Comparison of ENCODE assay signal across 35 mouse cellular contexts in the genomic region with DNA sequence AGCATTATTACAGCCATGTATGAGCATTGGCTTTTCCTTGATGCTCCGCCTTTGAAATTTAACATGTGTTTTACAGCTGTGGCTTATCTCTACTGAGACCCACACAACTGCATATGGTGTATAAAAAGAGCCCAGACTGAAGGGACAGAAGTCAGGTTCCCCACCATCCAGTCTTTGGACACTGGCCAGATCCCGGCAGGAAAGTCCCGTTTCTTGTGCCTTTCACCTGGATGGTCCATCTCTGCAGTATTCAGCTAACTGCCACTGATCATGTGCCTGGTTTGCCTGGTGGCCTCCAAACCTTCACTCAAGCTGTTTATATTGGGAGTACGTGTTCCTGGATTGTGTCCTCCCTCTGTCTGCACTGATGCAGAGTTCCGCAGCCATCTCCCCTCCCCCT. TPM values are rescaled to one million over a fixed set of nuclear protein-coding genes. Genes with fewer than 3 reads are reported as not detected.
DNase-seq lines count a peak whose midpoint lies in the region; ATAC-seq and TF ChIP-seq lines count a peak whose summit lies in the region.
"Had no signal": no experiment of that assay in that cellular context is flagged by ENCODE, and none has a peak within 500 bp of the region (broad histone marks: within the 10 kb centered on the region; RNA-seq: fewer than 3 reads in every experiment).

No protein-coding gene starts in this region.

- intact Hi-C loops in heart, adult 2 months (cut with DNase I): no loop called here

- H3K4me3 ChIP-seq in heart, adult 2 months: no peak overlapping the region
- no peak overlapping the region for H3K4me3 ChIP-seq in limb, embryonic 14.5 days (replicated peaks; ENCODE audit: low read length)
- H3K4me3 ChIP-seq in limb, embryonic 10.5 days: no peak overlapping the region
- H3K4me3 ChIP-seq: embryonic facial prominence, embryonic 12.5 days; embryonic facial prominence, embryonic 15.5 days; gastrocnemius, adult 2 months; hindbrain, embryonic 12.5 days had no signal

- no peak overlapping the region for H3K9ac ChIP-seq in heart, adult 2 months (ENCODE audit: low read depth, low read length)
- no peak overlapping the region for H3K9ac ChIP-seq in limb, embryonic 14.5 days (ENCODE audit: low read depth, low read length, severe bottlenecking)
- H3K9ac ChIP-seq: embryonic facial prominence, embryonic 12.5 days; embryonic facial prominence, embryonic 15.5 days; forebrain, postnatal 0 days; hindbrain, embryonic 12.5 days had no signal

- no peak for TF ChIP-seq EP300 in heart, adult 2 months (IDR thresholded peaks at IDR 0.05; ENCODE audit: insufficient read depth, low read depth, low read length)

- no peaks in the 10 kb centered on the region for H3K36me3 ChIP-seq in heart, adult 2 months (ENCODE audit: control insufficient read depth, insufficient read depth, low read length)
- no peaks in the 10 kb centered on the region for H3K36me3 ChIP-seq in limb, embryonic 14.5 days (ENCODE audit: control insufficient read depth, insufficient read depth, low read length)
- H3K36me3 ChIP-seq in limb, embryonic 10.5 days: no peaks in the 10 kb centered on the region
- H3K36me3 ChIP-seq: embryonic facial prominence, embryonic 12.5 days; embryonic facial prominence, embryonic 15.5 days; hindbrain, embryonic 12.5 days had no signal

- ATAC-seq in limb, embryonic 14.5 days (ENCODE audit: low FRiP score, low read depth): no peak
- ATAC-seq: CD4-positive, CD25-positive, alpha-beta regulatory T cell, adult 4 months; forebrain, embryonic 14.5 days; forebrain, postnatal 0 days; hindbrain, embryonic 16.5 days; inflammation-experienced regulatory T-cells, adult 6 months; intestine, embryonic 16.5 days had no signal

- TF ChIP-seq CTCF in heart, adult 2 months (IDR thresholded peaks at IDR 0.05): no peak

- H3K79me2 ChIP-seq in heart, adult 2 months (replicated peaks; ENCODE audit: control insufficient read depth, insufficient read depth, low read length): no peaks in the 10 kb centered on the region

- H3K27ac ChIP-seq in heart, adult 2 months: no peak overlapping the region
- H3K27ac ChIP-seq in limb, embryonic 14.5 days (replicated peaks; ENCODE audit: low read depth, low read length): no peak overlapping the region
- H3K27ac ChIP-seq in limb, embryonic 10.5 days: no peak overlapping the region
- H3K27ac ChIP-seq: embryonic facial prominence, embryonic 12.5 days; embryonic facial prominence, embryonic 15.5 days; gastrocnemius, adult 2 months; hindbrain, embryonic 12.5 days had no signal

- H3K4me1 ChIP-seq in heart, adult 2 months (ENCODE audit: control insufficient read depth, insufficient read depth, low read length): no peaks in the 10 kb centered on the region
- H3K4me1 ChIP-seq in limb, embryonic 14.5 days (ENCODE audit: control insufficient read depth, insufficient read depth, low read length): no peaks in the 10 kb centered on the region
- H3K4me1 ChIP-seq in limb, embryonic 10.5 days: peaks cover 4% of the 10 kb centered on the region
- H3K4me1 ChIP-seq: embryonic facial prominence, embryonic 12.5 days; embryonic facial prominence, embryonic 15.5 days; hindbrain, embryonic 12.5 days had no signal

- no peak for TF ChIP-seq POLR2A in heart, adult 2 months (IDR thresholded peaks at IDR 0.05; ENCODE audit: insufficient read depth, low read depth, low read length)
- no peak for TF ChIP-seq POLR2A in limb, embryonic 14.5 days (IDR thresholded peaks at IDR 0.05; ENCODE audit: borderline replicate concordance, extremely low read depth, insufficient read depth, insufficient read length)

- H3K27me3 ChIP-seq in heart, adult 2 months (ENCODE audit: control insufficient read depth, insufficient read depth, low read length): no peaks in the 10 kb centered on the region
- H3K27me3 ChIP-seq in limb, embryonic 14.5 days (ENCODE audit: control insufficient read depth, insufficient read depth, low read length): no peaks in the 10 kb centered on the region
- no peaks in the 10 kb centered on the region for H3K27me3 ChIP-seq in limb, embryonic 10.5 days (ENCODE audit: low read depth, poor library complexity, severe bottlenecking)
- H3K27me3 ChIP-seq: embryonic facial prominence, embryonic 12.5 days; embryonic facial prominence, embryonic 15.5 days had no signal

- WGBS in heart, adult 2 months: 51% methylated on average over 5 of the region's 5 CpGs
- 54% methylated on average over 5 of the region's 5 CpGs for WGBS in limb, embryonic 14.5 days
- WGBS in limb, embryonic 10.5 days: 78% methylated on average over 5 of the region's 5 CpGs

- H3K9me3 ChIP-seq in limb, embryonic 14.5 days (ENCODE audit: control insufficient read depth, low read length): no peaks in the 10 kb centered on the region
- no peaks in the 10 kb centered on the region for H3K9me3 ChIP-seq in limb, embryonic 10.5 days (replicated peaks)
- H3K9me3 ChIP-seq: embryonic facial prominence, embryonic 12.5 days; embryonic facial prominence, embryonic 15.5 days; hindbrain, embryonic 12.5 days had no signal

- no peak overlapping the region for H3K4me2 ChIP-seq in limb, embryonic 14.5 days (replicated peaks; ENCODE audit: low read depth, low read length, severe bottlenecking)
- H3K4me2 ChIP-seq: embryonic facial prominence, embryonic 12.5 days; embryonic facial prominence, embryonic 15.5 days; heart, embryonic 11.5 days; hindbrain, embryonic 12.5 days had no signal

- peak; percentile 55 to 61 for DNase-seq in cerebellum, postnatal 10 days
- no peak for DNase-seq in cerebellum, adult 11 months
- DNase-seq in heart, adult 11 months: peak; percentile 35
- no peak for DNase-seq in heart, adult 2 months
- peak; percentile 6 for DNase-seq in limb, embryonic 14.5 days (ENCODE audit: low spot score)
- DNase-seq in limb, embryonic 10.5 days (ENCODE audit: low spot score): no peak
- DNase-seq in 416B (ENCODE audit: low read depth): peak; percentile 38
- DNase-seq in testis, postnatal 10 days (ENCODE audit: low spot score): no peak
- DNase-seq: adrenal gland, adult 2 months; adrenal gland, postnatal 14 days; cerebellum, adult 18-20 months; cerebellum, adult 9-10 months; forebrain, postnatal 0 days; gastrocnemius, adult 2 months; gastrocnemius, postnatal 14 days had no signal

RNA-seq across cellular contexts. Expression of a gene that starts 4.0 kb away (rescaled TPM):
- not detected for total RNA-seq in heart, adult 2 months (2021)
- polyA plus RNA-seq in heart, adult 2 months (2012; rRNA removed): not detected in 2 replicates
- polyA plus RNA-seq in limb, embryonic 14.5 days (2012; rRNA removed): not detected in 2 replicates
- polyA plus RNA-seq in limb, embryonic 14.5 days (2014; fragmentation: Nextera tagmentation; extraction: Ambion mirVana): not detected in 2 replicates
- not detected in 2 replicates for polyA plus RNA-seq in limb, embryonic 10.5 days (2016; fragmentation: Nextera tagmentation; extraction: Ambion mirVana)
- total RNA-seq: adrenal gland, adult 2 months; adrenal gland, postnatal 14 days; adrenal gland, postnatal 4 days; common myeloid progenitor, adult 5-6 weeks; forebrain, postnatal 0 days; gastrocnemius, adult 2 months; gastrocnemius, postnatal 4 days; heart, adult 8-10 months; heart, postnatal 25 days; MEL had no signal
- polyA plus RNA-seq: adrenal gland, adult 2 months; C2C12; CD4-positive, CD25-positive, alpha-beta regulatory T cell, adult 4 months; embryonic facial prominence, embryonic 12.5 days; embryonic facial prominence, embryonic 15.5 days; forebrain, embryonic 11.5 days; forebrain, embryonic 14.5 days; forebrain, postnatal 0 days; frontal cortex, adult 2 months; heart, embryonic 11.5 days; heart, embryonic 14.5 days; heart, postnatal 0 days; hindbrain, embryonic 12.5 days; hindbrain, embryonic 16.5 days; inflammation-experienced regulatory T-cells, adult 6 months; intestine, embryonic 16.5 days had no signal

RNA-seq across cellular contexts. Expression of a gene that starts 56.2 kb away (rescaled TPM):
- 1 to 10 TPM; 6.8 to 7.3 TPM for total RNA-seq in heart, adult 2 months (2021)
- polyA plus RNA-seq in heart, adult 2 months (2012; rRNA removed): 32.3 and 65.5 TPM in 2 replicates
- 55.0 and 68.0 TPM in 2 replicates for polyA plus RNA-seq in limb, embryonic 14.5 days (2012; rRNA removed)
- polyA plus RNA-seq in limb, embryonic 14.5 days (2014; fragmentation: Nextera tagmentation; extraction: Ambion mirVana): 70.4 and 73.9 TPM in 2 replicates
- polyA plus RNA-seq in limb, embryonic 10.5 days (2016; fragmentation: Nextera tagmentation; extraction: Ambion mirVana): 94.2 and 103 TPM in 2 replicates

Comparison
In these comparisons a context has a peak if more than half of its experiments do, and no peak if none do; other contexts are left out.
1. DNase-seq: peak in cerebellum, postnatal 10 days (2 of 2), heart, adult 11 months (single experiment), limb, embryonic 14.5 days (single experiment) and 416B (single experiment); none in cerebellum, adult 11 months (single experiment), heart, adult 2 months (0 of 2), limb, embryonic 10.5 days (single experiment) and testis, postnatal 10 days (single experiment).